In genomic region chr10:88797452-88797851, GRCm38 (mm10) we compare ENCODE assay signal across 22 mouse cellular contexts. TPM values are rescaled to one million over a fixed set of nuclear protein-coding genes. Genes with fewer than 3 reads are reported as not detected.
DNase-seq lines count a peak whose midpoint lies in the region; ATAC-seq and TF ChIP-seq lines count a peak whose summit lies in the region.
"Had no signal": no experiment of that assay in that cellular context is flagged by ENCODE, and none has a peak within 500 bp of the region (broad histone marks: within the 10 kb centered on the region; RNA-seq: fewer than 3 reads in every experiment).

No protein-coding gene starts in this region.

- ATAC-seq in intestine, embryonic 15.5 days = peak; percentile 46
- ATAC-seq in intestine, embryonic 16.5 days = peak; percentile 66
- ATAC-seq in heart, embryonic 11.5 days (replicated peaks; ENCODE audit: insufficient number of reproducible peaks, low FRiP score, low TSS enrichment) = no peak
- ATAC-seq in megakaryocyte-erythroid progenitor cell, adult 5-6 weeks (replicated peaks; ENCODE audit: low FRiP score, low TSS enrichment, poor library complexity, severe bottlenecking) = no peak
- ATAC-seq: forebrain, embryonic 14.5 days; forebrain, embryonic 16.5 days had no signal

- 0 out of 2 replicates have a peak overlapping the region, but pooled peaks have one; percentile 7 for H3K27ac ChIP-seq in intestine, embryonic 15.5 days
- 0 out of 2 replicates have a peak overlapping the region, but pooled peaks have one; percentile 36 for H3K27ac ChIP-seq in intestine, embryonic 16.5 days (ENCODE audit: low read length)
- H3K27ac ChIP-seq in small intestine, adult 2 months (ENCODE audit: insufficient read depth, low read depth, low read length) = peak overlapping the region; percentile 55; the same call in 1 of the 2 replicates
- H3K27ac ChIP-seq in heart, embryonic 11.5 days (ENCODE audit: low read depth, low read length) = no peak overlapping the region
- H3K27ac ChIP-seq: embryonic facial prominence, embryonic 13.5 days; embryonic facial prominence, embryonic 15.5 days; forebrain, embryonic 10.5 days; forebrain, embryonic 12.5 days had no signal

- H3K4me2 ChIP-seq in intestine, embryonic 15.5 days (replicated peaks) = no peak overlapping the region
- no peak overlapping the region for H3K4me2 ChIP-seq in intestine, embryonic 16.5 days (ENCODE audit: low read depth, low read length)
- no peak overlapping the region for H3K4me2 ChIP-seq in heart, embryonic 11.5 days
- H3K4me2 ChIP-seq: embryonic facial prominence, embryonic 13.5 days; embryonic facial prominence, embryonic 15.5 days; forebrain, embryonic 12.5 days had no signal

- peaks cover 10% of the 10 kb centered on the region; the same call in 1 of the 2 replicates for H3K36me3 ChIP-seq in intestine, embryonic 15.5 days
- no peaks in the 10 kb centered on the region; the same call in 1 of the 2 replicates for H3K36me3 ChIP-seq in intestine, embryonic 16.5 days (ENCODE audit: control insufficient read depth, insufficient read depth, low read length)
- H3K36me3 ChIP-seq in small intestine, adult 2 months (ENCODE audit: control insufficient read depth, insufficient read depth, low read length) = peaks cover 14% of the 10 kb centered on the region; the same call in 1 of the 2 replicates
- H3K36me3 ChIP-seq in heart, embryonic 11.5 days (ENCODE audit: control insufficient read depth, insufficient read depth, low read length) = peaks cover 8% of the 10 kb centered on the region

- DNase-seq in adrenal gland, adult 8-10 months = peak; percentile 21
- DNase-seq in adrenal gland, adult 18-20 months (ENCODE audit: low spot score in 2 of 2) = no peak
- DNase-seq: adrenal gland, postnatal 14 days; cerebellum, adult 11 months; cerebellum, adult 18-20 months; cerebellum, adult 8-10 months; cerebellum, adult 9-11 months; cerebellum, postnatal 14 days; cerebellum, postnatal 36 days; embryo, embryonic 11 days had no signal

- no peak overlapping the region for H3K9ac ChIP-seq in intestine, embryonic 15.5 days
- H3K9ac ChIP-seq in intestine, embryonic 16.5 days (ENCODE audit: low read depth, low read length) = no peak overlapping the region
- no peak overlapping the region for H3K9ac ChIP-seq in heart, embryonic 11.5 days (ENCODE audit: low read depth, low read length)
- H3K9ac ChIP-seq: embryonic facial prominence, embryonic 13.5 days; embryonic facial prominence, embryonic 15.5 days; forebrain, embryonic 12.5 days had no signal

- TF ChIP-seq CTCF in small intestine, adult 2 months (IDR thresholded peaks at IDR 0.05; ENCODE audit: extremely low read depth, insufficient read length, insufficient replicate concordance, low read depth, low read length) = no peak

- H3K9me3 ChIP-seq in intestine, embryonic 15.5 days = no peaks in the 10 kb centered on the region
- H3K9me3 ChIP-seq in intestine, embryonic 16.5 days (ENCODE audit: control insufficient read depth, low read length) = no peaks in the 10 kb centered on the region
- H3K9me3 ChIP-seq in heart, embryonic 11.5 days (replicated peaks; ENCODE audit: control insufficient read depth, low read length) = no peaks in the 10 kb centered on the region
- H3K9me3 ChIP-seq: embryonic facial prominence, embryonic 13.5 days; embryonic facial prominence, embryonic 15.5 days; forebrain, embryonic 10.5 days; forebrain, embryonic 12.5 days had no signal

- H3K4me1 ChIP-seq in intestine, embryonic 15.5 days (replicated peaks) = no peaks in the 10 kb centered on the region
- H3K4me1 ChIP-seq in intestine, embryonic 16.5 days (ENCODE audit: control insufficient read depth, insufficient read depth, low read length) = no peaks in the 10 kb centered on the region
- H3K4me1 ChIP-seq in small intestine, adult 2 months (ENCODE audit: control insufficient read depth, insufficient read depth, insufficient read length, low read length) = peaks cover 5% of the 10 kb centered on the region; the same call in 1 of the 2 replicates
- H3K4me1 ChIP-seq in heart, embryonic 11.5 days (ENCODE audit: control insufficient read depth, insufficient read depth, low read length) = no peaks in the 10 kb centered on the region
- H3K4me1 ChIP-seq: embryonic facial prominence, embryonic 13.5 days; embryonic facial prominence, embryonic 15.5 days; forebrain, embryonic 10.5 days; forebrain, embryonic 12.5 days had no signal

- H3K27me3 ChIP-seq in intestine, embryonic 15.5 days (replicated peaks) = no peaks in the 10 kb centered on the region
- H3K27me3 ChIP-seq in intestine, embryonic 16.5 days (replicated peaks; ENCODE audit: control insufficient read depth, insufficient read depth, low read length) = no peaks in the 10 kb centered on the region
- H3K27me3 ChIP-seq in small intestine, adult 2 months (ENCODE audit: control insufficient read depth, insufficient read depth, low read length) = no peaks in the 10 kb centered on the region
- no peaks in the 10 kb centered on the region for H3K27me3 ChIP-seq in heart, embryonic 11.5 days (ENCODE audit: control insufficient read depth, insufficient read depth, low read length)
- H3K27me3 ChIP-seq: embryonic facial prominence, embryonic 13.5 days; embryonic facial prominence, embryonic 15.5 days; forebrain, embryonic 12.5 days had no signal

- no peak overlapping the region for H3K4me3 ChIP-seq in intestine, embryonic 15.5 days (replicated peaks)
- no peak overlapping the region for H3K4me3 ChIP-seq in intestine, embryonic 16.5 days (ENCODE audit: low read length)
- no peak overlapping the region for H3K4me3 ChIP-seq in small intestine, adult 2 months (ENCODE audit: low read depth, low read length)
- H3K4me3 ChIP-seq in heart, embryonic 11.5 days (ENCODE audit: low read depth, low read length) = no peak overlapping the region
- H3K4me3 ChIP-seq: embryonic facial prominence, embryonic 13.5 days; embryonic facial prominence, embryonic 15.5 days; erythroblast, embryonic 14.5 days; forebrain, embryonic 10.5 days; forebrain, embryonic 12.5 days had no signal

- TF ChIP-seq POLR2A in small intestine, adult 2 months (IDR thresholded peaks at IDR 0.05; ENCODE audit: low read depth, low read length) = no peak

RNA-seq across cellular contexts. Expression of gene Utp20, which starts 29.2 kb away (rescaled TPM):
- 10 to 100 TPM; 26.7 to 30.1 (median 28.4) TPM for total RNA-seq in adrenal gland, adult 8-10 months (2022)
- total RNA-seq in adrenal gland, adult 18-20 months (2021) = 10 to 100 TPM; 22.6 to 29.1 TPM
- 15.5 and 15.9 TPM in 2 replicates for polyA plus RNA-seq in intestine, embryonic 15.5 days (2015; fragmentation: Nextera tagmentation; extraction: Ambion mirVana)
- 10.5 and 11.5 TPM in 2 replicates for polyA plus RNA-seq in intestine, embryonic 16.5 days (2015; fragmentation: Nextera tagmentation; extraction: Ambion mirVana)
- 0.60 and 1.2 TPM in 2 replicates for polyA plus RNA-seq in small intestine, adult 2 months (2012; rRNA removed)
- polyA plus RNA-seq in heart, embryonic 11.5 days (2014; fragmentation: Nextera tagmentation; extraction: Ambion mirVana) = 13.3 and 15.5 TPM in 2 replicates
- total RNA-seq in megakaryocyte-erythroid progenitor cell, adult 5-6 weeks (2014; fragmentation: Nextera tagmentation) = 55.4 and 72.5 TPM in 2 replicates
- 45.1 and 53.7 TPM in 2 replicates for total RNA-seq in megakaryocyte-erythroid progenitor cell, adult 5-6 weeks (2017)

Comparison
In these comparisons a context has a peak if more than half of its experiments do, and no peak if none do; other contexts are left out.
1. ATAC-seq: peak in intestine, embryonic 15.5 days (single experiment) and intestine, embryonic 16.5 days (single experiment); none in heart, embryonic 11.5 days (single experiment) and megakaryocyte-erythroid progenitor cell, adult 5-6 weeks (single experiment).